Mouse (Mus musculus) forebrain, embryonic 14.5 days (tissue): Measurements from ENCODE around the gene Gnptab. TPM values are rescaled to one million over a fixed set of nuclear protein-coding genes. Genes with fewer than 3 reads are reported as not detected.

Experiments used
- ATAC-seq: fragments of 200-750 bp; cut with Nextera tagmentation; 2 replicates; pipeline ENCODE4 v1.8.0; 2017; ENCODE audit warnings: mild to moderate bottlenecking, moderate library complexity
- DNase-seq: peaks from one replicate; pipeline ENCODE4 v3.0.0-alpha.2; 2015; ENCODE audit warnings: low spot score
- H3K27ac ChIP-seq: fragments of 300-500 bp; sonication (generic); 2 replicates; pipeline ENCODE4 v1.5.1; 2014; ENCODE audit warnings: low read depth, mild to moderate bottlenecking, control low read depth, low read length, moderate library complexity
- H3K27me3 ChIP-seq: fragments of 300-500 bp; sonication (generic); replicated peaks from 2 replicates; pipeline ENCODE4 v1.6.1; 2014; ENCODE audit warnings: low read length, control low read depth, mixed read lengths; ENCODE audit not compliant: control insufficient read depth, insufficient read depth
- H3K36me3 ChIP-seq: fragments of 300-500 bp; sonication (generic); 2 replicates; pipeline ENCODE4 v1.6.1; 2014; ENCODE audit warnings: low read length, control low read depth; ENCODE audit not compliant: control insufficient read depth, insufficient read depth
- H3K4me1 ChIP-seq: fragments of 300-500 bp; sonication (generic); 2 replicates; pipeline ENCODE4 v1.6.1; 2014; ENCODE audit warnings: antibody characterized with exemption, low read length, control low read depth; ENCODE audit not compliant: control insufficient read depth, insufficient read depth
- H3K4me2 ChIP-seq: fragments of 300-500 bp; sonication (generic); 2 replicates; pipeline ENCODE4 v1.6.1; 2014; ENCODE audit warnings: mild to moderate bottlenecking, control low read depth, low read length
- H3K4me3 ChIP-seq: fragments of 300-500 bp; sonication (generic); 2 replicates; pipeline ENCODE4 v1.5.1; 2014; ENCODE audit warnings: low read depth, low read length, control low read depth
- H3K9ac ChIP-seq: fragments of 300-500 bp; sonication (generic); 2 replicates; pipeline ENCODE4 v1.6.1; 2014; ENCODE audit warnings: mild to moderate bottlenecking, low read length, control low read depth, moderate library complexity
- H3K9me3 ChIP-seq: fragments of 300-500 bp; sonication (generic); replicated peaks from 2 replicates; pipeline ENCODE4 v1.6.1; 2016; ENCODE audit warnings: low read length, control low read depth, mixed read lengths; ENCODE audit not compliant: control insufficient read depth
- WGBS: fragments of 180-500 bp; shearing (Covaris S2); extraction: QIAGEN DNeasy Blood & Tissue Kit; methylation state at CpG from one replicate; pipeline ENCODE4 v1.1.7; 2014; 5-methylcytosine and 5-hydroxymethylcytosine counted together
- polyA plus RNA-seq: library from polyadenylated mRNA; unstranded; fragments of >200 nt; fragmentation: Nextera tagmentation; extraction: Ambion mirVana; gene quantifications from 2 replicates; pipeline ENCODE4 v1.2.1, GENCODE M21; 2014

Gnptab gene
- polyA plus RNA-seq, 1 experiment from 2014 or later: 9.8 TPM

- Histone ChIP-seq H3K9me3 (no peaks in the 10 kb centered on the region), H3K36me3 (no peaks in the 10 kb centered on the region), H3K27ac (no peak overlapping the region), H3K4me2 (no peak overlapping the region), H3K4me3 (no peak overlapping the region), H3K27me3 (no peaks in the 10 kb centered on the region), H3K9ac (no peak overlapping the region), H3K4me1 (peaks cover 7% of the 10 kb centered on the region)
- DNase-seq (no peak), ATAC-seq (no peak)
- WGBS: 88% methylated on average over 6 of the region's 6 CpGs
Measured at GRCm38 (mm10) chr10:88382009-88382408, 3.1 kb downstream of the Gnptab start.

GRCm38 (mm10) chr10:88383479-88383878 is 4.5 kb downstream of the Gnptab start:
- no peak overlapping the region for H3K4me3 ChIP-seq
- no peak overlapping the region for H3K9ac ChIP-seq
- peaks cover 7% of the 10 kb centered on the region for H3K4me1 ChIP-seq
- no peak overlapping the region for H3K27ac ChIP-seq
- H3K4me2 ChIP-seq: no peak overlapping the region
- ATAC-seq (no peak), DNase-seq (no peak)
- H3K9me3 ChIP-seq: no peaks in the 10 kb centered on the region
- no peaks in the 10 kb centered on the region for H3K36me3 ChIP-seq
- WGBS: 74% methylated on average over 4 of the region's 4 CpGs
- H3K27me3 ChIP-seq: no peaks in the 10 kb centered on the region

- peaks cover 7% of the 10 kb centered on the region for H3K4me1 ChIP-seq
- no peaks in the 10 kb centered on the region for H3K27me3 ChIP-seq
- H3K27ac ChIP-seq: no peak overlapping the region
- no peak for DNase-seq
- no peak for ATAC-seq
- H3K9ac ChIP-seq: no peak overlapping the region
- WGBS: 67% methylated on average over 5 of the region's 5 CpGs
- no peaks in the 10 kb centered on the region for H3K9me3 ChIP-seq
- H3K4me2 ChIP-seq: no peak overlapping the region
- H3K36me3 ChIP-seq: no peaks in the 10 kb centered on the region
- no peak overlapping the region for H3K4me3 ChIP-seq
Measured at GRCm38 (mm10) chr10:88384081-88384480, 5.1 kb downstream of the Gnptab start.

DNA sequence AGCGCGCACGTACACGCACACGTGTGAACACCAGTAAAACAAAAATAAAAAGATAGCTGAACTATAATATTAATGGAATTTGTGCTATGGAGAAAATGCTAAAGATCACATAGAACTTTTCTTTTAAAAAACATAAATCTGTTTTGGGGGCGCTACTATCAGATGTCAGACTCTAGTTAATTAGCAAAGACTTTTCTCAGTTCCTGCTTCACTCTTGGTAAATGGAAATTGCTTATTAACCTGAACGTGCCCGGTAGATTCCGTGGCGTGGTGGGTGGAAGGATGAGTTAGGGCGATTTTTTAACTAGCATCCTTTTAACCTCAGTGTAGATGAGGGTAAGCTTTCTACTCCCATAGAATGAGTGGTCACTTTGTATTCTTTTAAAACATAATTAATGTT is 6.4 kb downstream of the Gnptab start:
- no peak overlapping the region for H3K27ac ChIP-seq
- ATAC-seq (no peak), DNase-seq (no peak)
- no peaks in the 10 kb centered on the region for H3K36me3 ChIP-seq
- no peak overlapping the region for H3K4me2 ChIP-seq
- H3K9me3 ChIP-seq: no peaks in the 10 kb centered on the region
- no peaks in the 10 kb centered on the region for H3K27me3 ChIP-seq
- 92% methylated on average over 11 of the region's 11 CpGs for WGBS
- no peak overlapping the region for H3K4me3 ChIP-seq
- H3K9ac ChIP-seq: no peak overlapping the region
- H3K4me1 ChIP-seq: peaks cover 4% of the 10 kb centered on the region

- H3K36me3 ChIP-seq: no peaks in the 10 kb centered on the region
- H3K9me3 ChIP-seq: no peaks in the 10 kb centered on the region
- no peak for ATAC-seq
- no peak overlapping the region for H3K4me2 ChIP-seq
- no peak overlapping the region for H3K4me3 ChIP-seq
- no peaks in the 10 kb centered on the region for H3K27me3 ChIP-seq
- peaks cover 2% of the 10 kb centered on the region for H3K4me1 ChIP-seq
- no peak overlapping the region for H3K27ac ChIP-seq
- DNase-seq: no peak
- 75% methylated on average over 6 of the region's 6 CpGs for WGBS
- no peak overlapping the region for H3K9ac ChIP-seq
Measured at GRCm38 (mm10) chr10:88385758-88386157, 6.8 kb downstream of the Gnptab start.

- Histone ChIP-seq H3K27me3 (no peaks in the 10 kb centered on the region), H3K27ac (no peak overlapping the region), H3K4me3 (no peak overlapping the region), H3K36me3 (no peaks in the 10 kb centered on the region), H3K9me3 (no peaks in the 10 kb centered on the region), H3K9ac (no peak overlapping the region), H3K4me1 (peaks cover under 1% of the 10 kb centered on the region; the same call in 1 of the 2 replicates), H3K4me2 (no peak overlapping the region)
- no peak for DNase-seq
- no peak for ATAC-seq
- 78% methylated on average over 6 of the region's 6 CpGs for WGBS
Measured at GRCm38 (mm10) chr10:88386251-88386650, 7.3 kb downstream of the Gnptab start.

DNA sequence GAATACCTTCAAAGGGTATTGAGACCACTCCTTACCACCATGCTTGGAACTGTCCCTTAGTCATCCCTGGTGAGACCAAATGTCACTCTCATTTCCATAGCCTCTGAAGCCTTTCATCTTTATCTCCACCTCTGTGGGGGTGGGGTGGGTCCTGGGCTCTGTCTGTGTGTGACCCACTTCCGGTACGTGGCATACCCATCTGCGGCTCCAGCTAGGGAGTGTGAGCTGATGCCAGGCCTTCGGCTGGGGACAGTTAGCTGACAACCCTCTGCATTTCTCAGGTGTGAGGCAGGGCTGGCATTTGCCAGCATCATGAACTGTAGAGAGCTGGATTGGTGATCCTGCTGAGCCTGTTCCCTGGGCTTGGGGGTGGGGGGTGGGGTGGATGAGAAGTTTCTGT is 10.6 kb downstream of the Gnptab start:
- Histone ChIP-seq H3K4me2 (no peak overlapping the region), H3K36me3 (no peaks in the 10 kb centered on the region), H3K27me3 (no peaks in the 10 kb centered on the region), H3K9ac (no peak overlapping the region), H3K4me1 (no peaks in the 10 kb centered on the region; the same call in 1 of the 2 replicates), H3K27ac (no peak overlapping the region), H3K9me3 (no peaks in the 10 kb centered on the region), H3K4me3 (no peak overlapping the region)
- WGBS: 64% methylated on average over 4 of the region's 4 CpGs
- DNase-seq (no peak), ATAC-seq (no peak)

DNA sequence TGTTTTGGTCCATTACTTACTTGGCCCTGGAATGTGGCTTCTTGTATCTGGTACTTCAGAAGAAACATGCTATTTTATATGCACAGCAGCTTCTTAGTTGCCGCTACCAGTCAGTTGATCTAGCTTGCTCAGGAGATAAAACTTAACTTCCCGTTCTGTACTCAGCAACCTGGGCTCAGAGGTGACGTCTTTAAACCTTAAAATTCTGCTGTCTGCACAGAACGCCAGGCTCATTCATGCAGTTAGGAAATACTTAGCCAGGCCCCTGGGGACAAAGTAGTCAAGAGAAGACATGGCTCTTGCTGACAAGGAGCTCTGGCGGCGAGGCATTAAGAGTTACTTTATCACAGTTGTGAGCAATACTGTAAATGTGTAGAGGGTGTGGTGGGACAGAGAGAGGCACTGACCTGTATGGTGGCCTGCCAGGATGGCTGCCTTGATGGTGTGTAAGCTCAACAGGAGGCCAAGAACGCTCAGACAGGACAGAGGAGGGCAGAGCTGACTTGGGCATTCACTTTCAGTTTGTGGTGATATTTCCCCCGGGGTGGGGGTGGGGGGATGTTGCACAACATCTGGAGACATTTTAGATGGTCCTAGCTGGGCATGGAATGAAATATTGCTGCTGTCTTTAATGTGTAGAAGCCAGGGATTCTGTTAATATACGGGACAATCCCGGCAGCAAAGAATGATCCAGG is 11.3 kb downstream of the Gnptab start:
- no peak overlapping the region for H3K4me3 ChIP-seq
- DNase-seq: no peak
- H3K27ac ChIP-seq: no peak overlapping the region
- H3K9me3 ChIP-seq: no peaks in the 10 kb centered on the region
- H3K36me3 ChIP-seq: no peaks in the 10 kb centered on the region
- H3K4me2 ChIP-seq: no peak overlapping the region
- H3K4me1 ChIP-seq: no peaks in the 10 kb centered on the region; the same call in 1 of the 2 replicates
- no peaks in the 10 kb centered on the region for H3K27me3 ChIP-seq
- 72% methylated on average over 10 of the region's 10 CpGs for WGBS
- H3K9ac ChIP-seq: no peak overlapping the region
- ATAC-seq: no peak

- no peak overlapping the region for H3K4me2 ChIP-seq
- DNase-seq: no peak
- no peak for ATAC-seq
- no peaks in the 10 kb centered on the region for H3K4me1 ChIP-seq
- no peaks in the 10 kb centered on the region for H3K36me3 ChIP-seq
- H3K4me3 ChIP-seq: no peak overlapping the region
- 86% methylated on average over 9 of the region's 9 CpGs for whole genome bisulfite sequencing
- H3K9ac ChIP-seq: no peak overlapping the region
- H3K27ac ChIP-seq: no peak overlapping the region
- H3K9me3 ChIP-seq: no peaks in the 10 kb centered on the region
- no peaks in the 10 kb centered on the region for H3K27me3 ChIP-seq
Measured at GRCm38 (mm10) chr10:88391495-88391894, 12.6 kb downstream of the Gnptab start.
